Mouse (Mus musculus): Measurements from ENCODE around the gene Olfr1493-ps1. TPM values are rescaled to one million over a fixed set of nuclear protein-coding genes. Genes with fewer than 3 reads are reported as not detected.

The Olfr1493-ps1 gene
- not detected in 2 replicates for polyA plus RNA-seq (2012; ENCODE audit: insufficient read depth, insufficient read length, missing spikeins)

DNA sequence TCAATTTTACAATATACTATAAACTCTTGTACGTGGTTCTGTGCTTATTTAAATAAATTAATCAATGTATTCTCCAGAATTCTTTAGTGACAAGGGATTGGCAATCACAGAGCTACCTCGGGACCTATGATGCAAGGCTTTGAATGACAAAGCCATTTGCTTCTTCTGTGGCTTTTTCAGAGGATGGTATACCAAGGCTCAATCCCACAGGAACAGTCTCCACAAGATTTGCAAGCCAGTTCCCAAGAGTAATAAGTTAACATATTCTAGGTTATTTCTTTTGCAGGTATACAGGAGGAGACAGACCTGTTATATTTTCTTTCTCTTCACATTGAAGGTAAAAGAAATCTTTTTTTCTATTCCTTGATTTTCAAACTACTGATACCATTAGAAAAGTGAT, at the start of gene Olfr1493-ps1:
Gene Olfr1493-ps1 (plus strand): TSS at position 301 of the 400 bp plus-strand sequence.
- no peak within 1 kb of the TSS for H3K27ac ChIP-seq (ENCODE audit: insufficient read depth, low read depth, low read length)
- H3K4me3 ChIP-seq (ENCODE audit: insufficient read depth, low read length) = no peak within 1 kb of the TSS
- TF ChIP-seq CTCF (IDR thresholded peaks at IDR 0.05; ENCODE audit: low read depth, low read length) (no peak), POLR2A (IDR thresholded peaks at IDR 0.05; ENCODE audit: borderline replicate concordance, low read depth, low read length) (no peak)
- H3K4me1 ChIP-seq (ENCODE audit: control insufficient read depth, insufficient read depth, low read length) = no peaks in the 10 kb centered on the region

DNA sequence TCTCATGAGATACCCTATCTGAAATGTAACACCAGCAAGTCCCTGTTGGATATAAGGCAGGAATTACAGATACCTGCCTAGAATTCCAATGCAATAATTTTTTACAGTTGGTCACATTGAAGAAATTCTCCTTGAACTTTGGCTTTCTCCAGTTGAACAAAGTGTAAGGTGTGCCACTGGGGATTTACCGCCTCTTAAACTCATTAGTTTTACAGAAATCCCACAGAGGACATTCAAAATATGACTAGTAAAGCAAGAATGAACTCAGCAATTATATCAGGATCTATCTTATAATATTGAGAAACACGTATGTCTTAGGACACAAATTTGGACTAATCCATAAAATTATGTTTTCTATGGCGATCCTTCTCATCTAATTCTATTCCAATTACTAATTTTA, 26.1 kb upstream of the Olfr1493-ps1 start, which contains the start of gene Olfr1491:
Gene Olfr1491 (plus strand): TSS at position 301 of the 400 bp plus-strand sequence.
- H3K4me1 ChIP-seq (ENCODE audit: control insufficient read depth, insufficient read depth, low read length) = no peaks in the 10 kb centered on the region
- H3K27ac ChIP-seq (ENCODE audit: insufficient read depth, low read depth, low read length) = no peak within 1 kb of the TSS
- no peak within 1 kb of the TSS for H3K4me3 ChIP-seq (ENCODE audit: insufficient read depth, low read length)
- TF ChIP-seq CTCF (IDR thresholded peaks at IDR 0.05; ENCODE audit: low read depth, low read length) (no peak), POLR2A (IDR thresholded peaks at IDR 0.05; ENCODE audit: borderline replicate concordance, low read depth, low read length) (no peak)

DNA sequence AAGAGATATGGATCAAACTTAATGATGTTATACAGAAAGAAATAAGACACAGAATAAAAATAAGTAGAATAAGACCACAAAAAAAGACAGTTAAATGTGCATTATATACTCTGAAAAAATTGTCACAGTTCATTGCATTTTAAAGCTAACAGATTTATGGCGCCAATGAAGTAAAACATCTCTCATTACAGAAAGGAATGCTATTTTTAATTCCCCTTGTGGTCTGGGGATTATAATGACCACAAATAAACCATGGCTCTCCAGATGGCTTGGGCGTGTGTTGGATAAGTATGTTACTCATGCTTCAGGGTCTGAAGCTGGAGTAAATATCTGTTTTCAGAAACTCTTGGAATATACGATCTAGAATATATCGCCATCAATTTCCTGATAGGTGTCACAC, 16.4 kb downstream of the Olfr1493-ps1 start, which contains the start of gene Olfr1494:
Gene Olfr1494 (plus strand): TSS at position 301 of the 400 bp plus-strand sequence.
- H3K27ac ChIP-seq (ENCODE audit: insufficient read depth, low read depth, low read length) = no peak within 1 kb of the TSS
- no peaks in the 10 kb centered on the region for H3K4me1 ChIP-seq (ENCODE audit: control insufficient read depth, insufficient read depth, low read length)
- no peak within 1 kb of the TSS for H3K4me3 ChIP-seq (ENCODE audit: insufficient read depth, low read length)
- TF ChIP-seq POLR2A (IDR thresholded peaks at IDR 0.05; ENCODE audit: borderline replicate concordance, low read depth, low read length) = no peak
- no peak for TF ChIP-seq CTCF (IDR thresholded peaks at IDR 0.05; ENCODE audit: low read depth, low read length)

DNA sequence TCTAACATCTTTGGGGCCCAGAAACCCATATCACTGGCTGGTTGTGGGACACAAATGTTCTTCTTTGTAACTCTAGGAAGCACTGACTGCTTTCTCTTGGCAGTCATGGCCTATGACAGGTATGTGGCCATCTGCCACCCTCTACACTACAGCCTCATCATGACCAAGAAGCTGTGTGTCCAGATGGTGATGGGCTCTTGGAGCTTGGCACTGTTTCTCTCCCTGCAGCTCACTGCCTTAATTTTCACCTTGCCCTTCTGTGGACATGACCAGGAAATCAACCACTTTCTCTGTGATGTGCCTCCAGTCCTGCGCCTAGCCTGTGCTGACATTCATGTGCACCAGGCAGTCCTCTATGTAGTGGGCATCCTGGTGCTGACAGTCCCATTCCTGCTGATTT, 26.3 kb downstream of the Olfr1493-ps1 start:
- Histone ChIP-seq H3K27ac (ENCODE audit: insufficient read depth, low read depth, low read length) (no peak overlapping the region), H3K4me3 (ENCODE audit: insufficient read depth, low read length) (no peak overlapping the region), H3K4me1 (ENCODE audit: control insufficient read depth, insufficient read depth, low read length) (no peaks in the 10 kb centered on the region)
- TF ChIP-seq CTCF (IDR thresholded peaks at IDR 0.05; ENCODE audit: low read depth, low read length) = no peak
- no peak for TF ChIP-seq POLR2A (IDR thresholded peaks at IDR 0.05; ENCODE audit: borderline replicate concordance, low read depth, low read length)

DNA sequence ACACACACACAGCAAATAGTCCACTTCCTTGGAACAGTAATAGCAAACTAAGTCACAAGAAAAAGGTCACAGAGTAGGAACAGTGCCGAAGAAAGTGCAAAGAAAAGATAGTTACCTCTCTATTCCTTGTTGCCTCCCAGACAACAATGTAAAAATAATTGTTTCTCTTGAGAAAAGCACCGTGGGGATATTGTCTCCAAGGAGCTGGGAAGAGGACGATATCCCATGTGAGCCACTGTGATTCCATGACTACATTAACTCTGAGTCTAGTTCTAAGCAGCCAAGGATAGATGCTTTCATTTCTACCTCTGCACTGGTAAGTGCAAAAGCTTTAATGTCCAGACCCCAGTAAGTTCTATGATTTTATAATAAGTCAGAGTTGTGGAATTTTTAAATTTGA, 41.2 kb downstream of the Olfr1493-ps1 start, which contains the start of gene Olfr1495:
Gene Olfr1495 (plus strand): TSS at position 301 of the 400 bp plus-strand sequence.
- TF ChIP-seq POLR2A (IDR thresholded peaks at IDR 0.05; ENCODE audit: borderline replicate concordance, low read depth, low read length) (no peak), CTCF (IDR thresholded peaks at IDR 0.05; ENCODE audit: low read depth, low read length) (no peak)
- Histone ChIP-seq H3K4me1 (ENCODE audit: control insufficient read depth, insufficient read depth, low read length) (no peaks in the 10 kb centered on the region), H3K4me3 (ENCODE audit: insufficient read depth, low read length) (no peak within 1 kb of the TSS), H3K27ac (ENCODE audit: insufficient read depth, low read depth, low read length) (no peak within 1 kb of the TSS)

DNA sequence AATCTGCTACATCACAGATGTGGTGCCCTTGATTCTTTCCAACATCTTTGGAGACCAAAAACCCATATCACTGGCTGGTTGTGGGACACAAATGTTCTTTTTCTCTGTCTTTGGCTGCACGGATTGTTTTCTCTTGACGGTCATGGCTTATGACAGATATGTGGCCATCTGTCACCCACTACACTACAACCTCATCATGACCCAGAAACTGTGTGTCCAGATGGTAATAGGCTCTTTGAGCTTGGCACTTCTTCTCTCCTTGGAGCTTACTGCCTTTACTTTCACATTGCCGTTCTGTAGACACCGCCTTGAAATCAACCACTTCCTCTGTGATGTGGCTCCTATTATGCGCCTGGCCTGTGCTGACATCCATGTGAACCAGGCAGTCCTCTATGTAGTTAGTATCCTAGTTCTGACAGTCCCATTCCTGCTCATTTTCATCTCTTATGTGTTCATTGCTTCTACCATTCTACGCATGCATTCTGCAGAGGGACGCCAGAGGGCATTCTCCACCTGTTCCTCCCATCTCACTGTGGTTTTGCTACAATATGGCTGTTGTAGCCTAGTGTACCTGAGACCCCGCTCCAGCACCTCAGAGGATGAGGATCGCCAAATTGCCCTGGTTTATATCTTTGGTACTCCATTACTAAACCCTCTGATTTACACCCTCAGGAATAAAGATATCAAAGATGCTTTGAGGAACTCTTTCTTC, 45.6 kb downstream of the Olfr1493-ps1 start:
- H3K4me1 ChIP-seq (ENCODE audit: control insufficient read depth, insufficient read depth, low read length) = no peaks in the 10 kb centered on the region
- no peak for TF ChIP-seq CTCF (IDR thresholded peaks at IDR 0.05; ENCODE audit: low read depth, low read length)
- H3K4me3 ChIP-seq (ENCODE audit: insufficient read depth, low read length) = no peak overlapping the region
- no peak overlapping the region for H3K27ac ChIP-seq (ENCODE audit: insufficient read depth, low read depth, low read length)

DNA sequence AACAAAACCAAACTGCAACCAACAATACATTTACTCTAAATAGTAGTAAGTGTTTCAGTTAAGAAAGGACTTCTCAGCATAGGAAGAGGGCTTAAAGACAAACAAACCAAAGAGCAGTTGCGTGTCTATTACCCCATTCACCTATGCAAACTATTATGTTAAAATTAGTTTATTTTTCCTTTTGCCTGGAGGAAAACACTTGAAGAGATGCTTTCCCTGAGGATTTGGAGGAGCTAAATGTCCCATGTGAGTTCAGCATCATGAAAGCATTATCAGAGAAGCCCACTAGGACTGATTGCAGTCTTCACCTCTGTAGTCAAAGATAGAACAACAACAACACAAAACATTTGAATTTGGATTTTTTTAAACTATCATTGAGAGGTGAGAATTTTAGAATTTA, 54.5 kb downstream of the Olfr1493-ps1 start, which contains the start of gene Olfr1496:
Gene Olfr1496 (plus strand): TSS at position 301 of the 400 bp plus-strand sequence.
- H3K4me1 ChIP-seq (ENCODE audit: control insufficient read depth, insufficient read depth, low read length) = no peaks in the 10 kb centered on the region
- no peak within 1 kb of the TSS for H3K27ac ChIP-seq (ENCODE audit: insufficient read depth, low read depth, low read length)
- TF ChIP-seq POLR2A (IDR thresholded peaks at IDR 0.05; ENCODE audit: borderline replicate concordance, low read depth, low read length) (no peak), CTCF (IDR thresholded peaks at IDR 0.05; ENCODE audit: low read depth, low read length) (no peak)
- H3K4me3 ChIP-seq (ENCODE audit: insufficient read depth, low read length) = no peak within 1 kb of the TSS

Other genes starting within 250 kb of the Olfr1493-ps1 start
- gene Olfr1475, start 243.1 kb upstream of the Olfr1493-ps1 start, polyA plus RNA-seq (2012; ENCODE audit: insufficient read depth, insufficient read length, missing spikeins) = not detected in 2 replicates
- gene Olfr1477, start 222.7 kb upstream of the Olfr1493-ps1 start, polyA plus RNA-seq (2012; ENCODE audit: insufficient read depth, insufficient read length, missing spikeins) = not detected in 2 replicates
- gene Olfr1480, start 195.4 kb upstream of the Olfr1493-ps1 start, polyA plus RNA-seq (2012; ENCODE audit: insufficient read depth, insufficient read length, missing spikeins) = not detected in 2 replicates
- not detected in 2 replicates for gene Olfr1484, start 139.8 kb upstream of the Olfr1493-ps1 start, polyA plus RNA-seq (2012; ENCODE audit: insufficient read depth, insufficient read length, missing spikeins)
- gene Olfr1487, start 105.9 kb upstream of the Olfr1493-ps1 start, polyA plus RNA-seq (2012; ENCODE audit: insufficient read depth, insufficient read length, missing spikeins) = not detected in 2 replicates
- 0.13 and 0.19 TPM in 2 replicates for gene Olfr1489, start 91.7 kb upstream of the Olfr1493-ps1 start, polyA plus RNA-seq (2012; ENCODE audit: insufficient read depth, insufficient read length, missing spikeins)
- not detected in 2 replicates for gene Olfr1490, start 72.2 kb upstream of the Olfr1493-ps1 start, polyA plus RNA-seq (2012; ENCODE audit: insufficient read depth, insufficient read length, missing spikeins)
- gene Olfr1491, start 26.0 kb upstream of the Olfr1493-ps1 start, polyA plus RNA-seq (2012; ENCODE audit: insufficient read depth, insufficient read length, missing spikeins) = not detected in 2 replicates
- not detected in 2 replicates for gene Olfr1494, start 16.4 kb downstream of the Olfr1493-ps1 start, polyA plus RNA-seq (2012; ENCODE audit: insufficient read depth, insufficient read length, missing spikeins)
- not detected in 2 replicates for gene Olfr1495, start 41.3 kb downstream of the Olfr1493-ps1 start, polyA plus RNA-seq (2012; ENCODE audit: insufficient read depth, insufficient read length, missing spikeins)
- gene Olfr1496, start 54.6 kb downstream of the Olfr1493-ps1 start, polyA plus RNA-seq (2012; ENCODE audit: insufficient read depth, insufficient read length, missing spikeins) = 0.37 TPM in 1 of 2 replicates, not detected in the other
- not detected in 2 replicates for gene Olfr1497, start 74.9 kb downstream of the Olfr1493-ps1 start, polyA plus RNA-seq (2012; ENCODE audit: insufficient read depth, insufficient read length, missing spikeins)
- not detected in 2 replicates for gene Olfr1499, start 96.2 kb downstream of the Olfr1493-ps1 start, polyA plus RNA-seq (2012; ENCODE audit: insufficient read depth, insufficient read length, missing spikeins)
- gene Olfr1500, start 107.2 kb downstream of the Olfr1493-ps1 start, polyA plus RNA-seq (2012; ENCODE audit: insufficient read depth, insufficient read length, missing spikeins) = not detected in 2 replicates
- not detected in 2 replicates for gene Olfr1501, start 127.4 kb downstream of the Olfr1493-ps1 start, polyA plus RNA-seq (2012; ENCODE audit: insufficient read depth, insufficient read length, missing spikeins)
- gene Olfr1502, start 138.5 kb downstream of the Olfr1493-ps1 start, polyA plus RNA-seq (2012; ENCODE audit: insufficient read depth, insufficient read length, missing spikeins) = not detected in 2 replicates
- not detected in 2 replicates for gene Olfr1504, start 174.7 kb downstream of the Olfr1493-ps1 start, polyA plus RNA-seq (2012; ENCODE audit: insufficient read depth, insufficient read length, missing spikeins)
- gene Olfr1505, start 190.3 kb downstream of the Olfr1493-ps1 start, polyA plus RNA-seq (2012; ENCODE audit: insufficient read depth, insufficient read length, missing spikeins) = not detected in 2 replicates